Mouse (Mus musculus) MEL (cell line): ENCODE measurements around the gene Rerg. TPM values are rescaled to one million over a fixed set of nuclear protein-coding genes. Genes with fewer than 3 reads are reported as not detected.

ENCODE experiments used
- DNase-seq: peaks from one replicate; pipeline ENCODE4 v3.0.0; 2011; ENCODE audit warnings: low read depth, low spot score
- H3K27ac ChIP-seq: 2 replicates; pipeline ENCODE4 v1.5.1; 2012; ENCODE audit warnings: low read depth, mild to moderate bottlenecking, control low read depth, low read length, moderate library complexity; ENCODE audit not compliant: control insufficient read depth
- H3K27me3 ChIP-seq, 2 experiments: fragments of 150-350 bp in 1 of 2; sonication (generic) in 1 of 2; 2 replicates each; pipeline ENCODE4 v1.6.1; 2012; ENCODE audit warnings: low read length in 2 of 2, mild to moderate bottlenecking in 2 of 2, improper control_type of control experiment in 1 of 2, moderate library complexity in 1 of 2; ENCODE audit not compliant: insufficient read depth in 2 of 2, control insufficient read depth in 1 of 2
- H3K36me3 ChIP-seq, 2 experiments: 2 replicates each; pipeline ENCODE4 v1.6.1; 2012 to 2014; ENCODE audit warnings: low read length in 2 of 2, improper control_type of control experiment in 1 of 2, inconsistent platforms in 1 of 2, mild to moderate bottlenecking in 1 of 2; ENCODE audit not compliant: insufficient read depth in 2 of 2, control insufficient read depth in 1 of 2
- H3K4me1 ChIP-seq, 2 experiments: fragments of 150-350 bp in 1 of 2; sonication (generic) in 1 of 2; 2 replicates each; pipeline ENCODE4 v1.6.1; 2012; ENCODE audit warnings: low read length in 2 of 2, improper control_type of control experiment in 1 of 2, mild to moderate bottlenecking in 1 of 2; ENCODE audit not compliant: insufficient read depth in 2 of 2, control insufficient read depth in 1 of 2
- H3K4me3 ChIP-seq, 2 experiments: fragments of 150-350 bp in 1 of 2; sonication (generic) in 1 of 2; 2 replicates each; pipeline ENCODE4 v1.5.1; 2012; ENCODE audit warnings: low read depth in 2 of 2, low read length in 2 of 2, mild to moderate bottlenecking in 2 of 2, moderate library complexity in 2 of 2, control low read depth in 1 of 2, improper control_type of control experiment in 1 of 2; ENCODE audit not compliant: control insufficient read depth in 1 of 2, insufficient read depth in 1 of 2
- H3K79me2 ChIP-seq: 2 replicates; pipeline ENCODE4 v1.6.1; 2012; ENCODE audit warnings: mild to moderate bottlenecking, low read length, moderate library complexity; ENCODE audit not compliant: control insufficient read depth, poor library complexity, insufficient read depth
- H3K9ac ChIP-seq: 2 replicates; pipeline ENCODE4 v1.6.1; 2012; ENCODE audit warnings: low read depth, mild to moderate bottlenecking, control low read depth, low read length, moderate library complexity; ENCODE audit not compliant: control insufficient read depth, poor library complexity, severe bottlenecking
- H3K9me3 ChIP-seq: fragments of 150-350 bp; sonication (generic); replicated peaks from 2 replicates; pipeline ENCODE4 v1.6.1; 2012; ENCODE audit warnings: mild to moderate bottlenecking, low read length, improper control_type of control experiment, moderate library complexity; ENCODE audit not compliant: insufficient read depth
- BHLHE40 ChIP-seq: IDR thresholded peaks from 2 replicates; pipeline ENCODE4 v1.6.1; 2012; ENCODE audit warnings: low read depth, mild to moderate bottlenecking, inconsistent platforms, low read length, improper control_type of control experiment, borderline replicate concordance
- CTCF ChIP-seq, 3 experiments: IDR thresholded peaks in 2 of 3; conservative IDR thresholded peaks in 1 of 3; 2 replicates each; pipeline ENCODE4 v1.5.1; 2011 to 2012; ENCODE audit warnings: low read length in 3 of 3, low read depth in 2 of 3, mild to moderate bottlenecking in 2 of 3, improper control_type of control experiment in 1 of 3, inconsistent platforms in 1 of 3, mixed read lengths in 1 of 3, moderate library complexity in 1 of 3; ENCODE audit not compliant: control insufficient read depth in 1 of 3, insufficient read depth in 1 of 3, poor library complexity in 1 of 3, severe bottlenecking in 1 of 3
- ELF1 ChIP-seq: IDR thresholded peaks from 2 replicates; pipeline ENCODE4 v1.6.1; 2014; ENCODE audit warnings: low read depth, mild to moderate bottlenecking, inconsistent platforms, low read length, improper control_type of control experiment, moderate library complexity
- EP300 ChIP-seq, 2 experiments: IDR thresholded peaks; 2 replicates each; pipeline ENCODE4 v1.6.1; 2011; ENCODE audit warnings: improper control_type of control experiment in 2 of 2, low read length in 2 of 2, low read depth in 1 of 2, mild to moderate bottlenecking in 1 of 2
- ETS1 ChIP-seq: IDR thresholded peaks from 2 replicates; pipeline ENCODE4 v1.6.1; 2012; ENCODE audit warnings: low read depth, mild to moderate bottlenecking, inconsistent platforms, low read length, improper control_type of control experiment, moderate library complexity
- GATA1 ChIP-seq: IDR thresholded peaks from 2 replicates; pipeline ENCODE4 v1.6.1; 2011; ENCODE audit warnings: low read depth, low read length, improper control_type of control experiment
- JUND ChIP-seq: IDR thresholded peaks from 2 replicates; pipeline ENCODE4 v1.6.1; 2011; ENCODE audit warnings: low read depth, mild to moderate bottlenecking, improper control_type of control experiment, low read length
- MAFK ChIP-seq: IDR thresholded peaks from 2 replicates; pipeline ENCODE4 v1.6.1; 2011; ENCODE audit warnings: low read depth, mild to moderate bottlenecking, low read length, improper control_type of control experiment, borderline replicate concordance
- MAZ ChIP-seq: IDR thresholded peaks from 2 replicates; pipeline ENCODE4 v1.6.1; 2012; ENCODE audit warnings: low read depth, mild to moderate bottlenecking, inconsistent platforms, low read length, improper control_type of control experiment
- MXI1 ChIP-seq: IDR thresholded peaks from 2 replicates; pipeline ENCODE4 v1.6.1; 2011; ENCODE audit warnings: mild to moderate bottlenecking, low read depth, low read length, improper control_type of control experiment
- NRF1 ChIP-seq: IDR thresholded peaks from 2 replicates; pipeline ENCODE4 v1.6.1; 2014; ENCODE audit warnings: low read depth, mild to moderate bottlenecking, inconsistent platforms, low read length, improper control_type of control experiment, moderate library complexity; ENCODE audit not compliant: poor library complexity, insufficient read depth, severe bottlenecking
- POLR2AphosphoS2 ChIP-seq: IDR thresholded peaks from 2 replicates; pipeline ENCODE4 v1.6.1; 2011; ENCODE audit warnings: low read length, improper control_type of control experiment
- POLR2AphosphoS5 ChIP-seq: IDR thresholded peaks from 2 replicates; pipeline ENCODE4 v1.6.1; 2012; ENCODE audit warnings: low read depth, borderline replicate concordance, mild to moderate bottlenecking, inconsistent platforms, low read length, moderate library complexity, mixed read lengths
- RAD21 ChIP-seq: IDR thresholded peaks from 2 replicates; pipeline ENCODE4 v1.6.1; 2011; ENCODE audit warnings: mild to moderate bottlenecking, low read depth, low read length, improper control_type of control experiment
- RCOR1 ChIP-seq: IDR thresholded peaks from 2 replicates; pipeline ENCODE4 v1.6.1; 2012; ENCODE audit warnings: low read depth, mild to moderate bottlenecking, inconsistent platforms, low read length, improper control_type of control experiment
- TAL1 ChIP-seq: IDR thresholded peaks from 2 replicates; pipeline ENCODE4 v1.6.1; 2012; ENCODE audit warnings: mild to moderate bottlenecking, inconsistent platforms, low read length, moderate library complexity, mixed read lengths
- TCF12 ChIP-seq: IDR thresholded peaks from 2 replicates; pipeline ENCODE4 v1.6.1; 2014; ENCODE audit warnings: low read depth, mild to moderate bottlenecking, inconsistent platforms, low read length, improper control_type of control experiment, moderate library complexity
- USF1 ChIP-seq: IDR thresholded peaks from 2 replicates; pipeline ENCODE4 v1.6.1; 2014; ENCODE audit warnings: low read depth, mild to moderate bottlenecking, inconsistent platforms, low read length, improper control_type of control experiment, moderate library complexity
- USF2 ChIP-seq, 2 experiments: IDR thresholded peaks; 2 replicates each; pipeline ENCODE4 v1.6.1; 2011 to 2012; ENCODE audit warnings: improper control_type of control experiment in 2 of 2, low read length in 2 of 2, borderline replicate concordance in 1 of 2, inconsistent platforms in 1 of 2, low read depth in 1 of 2, mild to moderate bottlenecking in 1 of 2; ENCODE audit not compliant: insufficient read depth in 1 of 2
- ZMIZ1 ChIP-seq: IDR thresholded peaks from 2 replicates; pipeline ENCODE4 v1.6.1; 2012; ENCODE audit warnings: low read depth, mild to moderate bottlenecking, inconsistent platforms, low read length, improper control_type of control experiment, moderate library complexity
- polyA plus RNA-seq, 2 experiments: library from polyadenylated mRNA; stranded (reverse) in 1 of 2; unstranded in 1 of 2; fragments of >175 nt in 1 of 2; fragments of >200 nt in 1 of 2; gene quantifications; 2 replicates each; pipeline versions ENCODE4 v1.2.1 to v1.2.4; 2012; ENCODE audit warnings: low replicate concordance in 2 of 2, low read depth in 1 of 2; ENCODE audit not compliant: insufficient read length in 2 of 2, insufficient read depth in 1 of 2, missing spikeins in 1 of 2
- total RNA-seq: library from RNA; depleted of rRNA; stranded (reverse); fragments of 300-350 nt; gene quantifications from 2 replicates; pipeline ENCODE4 v1.2.3, GENCODE M21; 2012

The Rerg gene
- total and polyA plus RNA-seq, 3 experiments = not detected

GRCm38 (mm10) chr6:137076225-137076624, 94.1 kb downstream of the Rerg start:
- no peaks in the 10 kb centered on the region for H3K36me3 ChIP-seq
- TF ChIP-seq CTCF (IDR thresholded peaks at IDR 0.05 in 2 of 3, conservative IDR thresholded peaks at IDR 0.05 in 1 of 3; ENCODE audit: control insufficient read depth in 1 of 3, insufficient read depth in 1 of 3, low read depth in 2 of 3, low read length in 3 of 3, poor library complexity in 1 of 3, severe bottlenecking in 1 of 3) = no peak
- no peak for TF ChIP-seq RCOR1
- no peak for TF ChIP-seq USF1
- no peak for TF ChIP-seq ETS1
- TF ChIP-seq, all 39 proteins: peak for 0
- DNase-seq = no peak
- H3K27me3 ChIP-seq = no peaks in the 10 kb centered on the region
- no peak overlapping the region for H3K27ac ChIP-seq
- no peaks in the 10 kb centered on the region for H3K79me2 ChIP-seq
- no peaks in the 10 kb centered on the region for H3K9me3 ChIP-seq
- H3K4me1 ChIP-seq = no peaks in the 10 kb centered on the region
- H3K4me3 ChIP-seq = no peak overlapping the region
- no peak overlapping the region for H3K9ac ChIP-seq

DNA sequence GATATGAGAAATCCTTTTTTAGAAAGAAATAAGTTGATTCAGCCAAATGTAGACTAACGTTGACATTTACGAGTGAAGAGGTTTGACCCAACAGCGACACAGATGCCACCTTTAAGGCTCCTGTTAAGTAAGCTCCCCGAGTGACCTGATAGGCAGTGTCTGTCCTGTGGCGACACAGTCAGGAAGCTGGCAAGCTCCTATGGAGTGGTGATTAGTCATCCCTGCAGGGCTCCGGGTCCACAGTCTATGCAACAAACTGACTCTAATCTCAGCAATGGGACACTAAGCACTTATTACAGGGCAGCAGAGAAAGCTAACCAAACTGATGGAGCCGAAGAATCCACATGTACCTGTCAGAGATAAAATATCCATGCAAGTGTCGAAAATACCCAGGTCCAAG, 98.0 kb downstream of the Rerg start:
- DNase-seq = no peak
- no peak overlapping the region for H3K9ac ChIP-seq
- H3K4me3 ChIP-seq = no peak overlapping the region
- no peaks in the 10 kb centered on the region for H3K9me3 ChIP-seq
- H3K27me3 ChIP-seq = no peaks in the 10 kb centered on the region
- H3K27ac ChIP-seq = no peak overlapping the region
- no peaks in the 10 kb centered on the region for H3K4me1 ChIP-seq
- TF ChIP-seq TAL1 = no peak
- no peak for TF ChIP-seq USF1
- H3K36me3 ChIP-seq = no peaks in the 10 kb centered on the region
- H3K79me2 ChIP-seq = no peaks in the 10 kb centered on the region

- no peak for TF ChIP-seq USF1
- TF ChIP-seq BHLHE40 = no peak
- no peak for TF ChIP-seq ZMIZ1
- TF ChIP-seq MAZ = no peak
- no peak for TF ChIP-seq USF2 (IDR thresholded peaks at IDR 0.05; ENCODE audit: borderline replicate concordance in 1 of 2, insufficient read depth in 1 of 2, low read depth in 1 of 2, low read length in 2 of 2)
- TF ChIP-seq MAFK = no peak
- TF ChIP-seq EP300 (IDR thresholded peaks at IDR 0.05; ENCODE audit: low read depth in 1 of 2, low read length in 2 of 2) = no peak
- TF ChIP-seq JUND = no peak
- TF ChIP-seq NRF1 = no peak
- TF ChIP-seq TCF12 = no peak
- TF ChIP-seq MXI1 = no peak
- no peak for TF ChIP-seq POLR2AphosphoS5
- no peak for TF ChIP-seq ELF1
- no peak for TF ChIP-seq RAD21
- TF ChIP-seq POLR2AphosphoS2 = no peak
- TF ChIP-seq GATA1 = no peak
Observed at GRCm38 (mm10) chr6:137071466-137071865, 98.8 kb downstream of the Rerg start.

More at GRCm38 (mm10) chr6:137071466-137071865, 98.8 kb downstream of the Rerg start:
- Histone ChIP-seq H3K9me3 (no peaks in the 10 kb centered on the region), H3K9ac (no peak overlapping the region), H3K4me3 (no peak overlapping the region), H3K27ac (no peak overlapping the region), H3K36me3 (no peaks in the 10 kb centered on the region), H3K79me2 (no peaks in the 10 kb centered on the region), H3K4me1 (no peaks in the 10 kb centered on the region), H3K27me3 (no peaks in the 10 kb centered on the region)
- no peak for DNase-seq
